Mouse (Mus musculus): Measurements from ENCODE around the gene Serinc2. TPM values are rescaled to one million over a fixed set of nuclear protein-coding genes. Genes with fewer than 3 reads are reported as not detected.

Gene Serinc2
- polyA plus RNA-seq, 1 experiment from 2014 or later: not detected

DNA sequence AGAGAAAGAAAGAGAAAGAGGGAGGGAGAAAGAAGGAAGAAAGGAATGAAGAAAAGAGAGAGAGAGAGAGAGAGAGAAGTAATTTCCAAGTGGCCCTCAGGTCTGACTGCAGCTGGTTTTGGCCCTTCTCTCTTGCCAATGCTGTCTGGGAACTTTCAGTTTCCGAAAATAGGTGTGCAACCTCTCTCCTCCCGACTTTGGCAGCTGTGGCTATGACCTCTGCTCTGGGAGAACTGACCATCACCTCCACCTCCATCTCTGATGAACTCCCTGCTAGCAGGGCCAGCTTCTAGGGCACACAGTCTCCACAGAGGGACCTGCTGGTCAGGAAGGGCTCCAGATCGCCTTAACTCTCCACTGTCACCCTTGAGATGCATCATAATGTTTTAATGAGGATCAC, 7.5 kb upstream of the Serinc2 start:
- no peak overlapping the region for H3K4me3 ChIP-seq (ENCODE audit: inconsistent target)
- no peaks in the 10 kb centered on the region for H3K79me2 ChIP-seq (ENCODE audit: inconsistent target)
- H3K27ac ChIP-seq: no peak overlapping the region
- H3K36me3 ChIP-seq (ENCODE audit: inconsistent target): no peaks in the 10 kb centered on the region
- 55% methylated on average over 3 of the region's 3 CpGs for WGBS (ENCODE audit: missing documents)

GRCm38 (mm10) chr4:130283826-130284225, 4.8 kb upstream of the Serinc2 start:
- Histone ChIP-seq H3K36me3 (ENCODE audit: inconsistent target) (no peaks in the 10 kb centered on the region), H3K4me3 (ENCODE audit: inconsistent target) (no peak overlapping the region), H3K79me2 (ENCODE audit: inconsistent target) (no peaks in the 10 kb centered on the region), H3K27ac (no peak overlapping the region)
- WGBS (ENCODE audit: missing documents): 0% methylated on average over 9 of the region's 9 CpGs

GRCm38 (mm10) chr4:130282856-130283255, 3.9 kb upstream of the Serinc2 start:
- 81% methylated on average over 5 of the region's 5 CpGs for WGBS (ENCODE audit: missing documents)
- no peaks in the 10 kb centered on the region for H3K79me2 ChIP-seq (ENCODE audit: inconsistent target)
- no peaks in the 10 kb centered on the region for H3K36me3 ChIP-seq (ENCODE audit: inconsistent target)
- no peak overlapping the region for H3K4me3 ChIP-seq (ENCODE audit: inconsistent target)
- no peak overlapping the region for H3K27ac ChIP-seq

- Histone ChIP-seq H3K4me3 (ENCODE audit: inconsistent target) (no peak overlapping the region), H3K79me2 (ENCODE audit: inconsistent target) (no peaks in the 10 kb centered on the region), H3K27ac (no peak overlapping the region), H3K36me3 (ENCODE audit: inconsistent target) (no peaks in the 10 kb centered on the region)
- WGBS (ENCODE audit: missing documents): 19% methylated on average over 6 of the region's 7 CpGs
These were observed 2.3 kb downstream of the Serinc2 start for GRCm38 (mm10) chr4:130276573-130277176.

DNA sequence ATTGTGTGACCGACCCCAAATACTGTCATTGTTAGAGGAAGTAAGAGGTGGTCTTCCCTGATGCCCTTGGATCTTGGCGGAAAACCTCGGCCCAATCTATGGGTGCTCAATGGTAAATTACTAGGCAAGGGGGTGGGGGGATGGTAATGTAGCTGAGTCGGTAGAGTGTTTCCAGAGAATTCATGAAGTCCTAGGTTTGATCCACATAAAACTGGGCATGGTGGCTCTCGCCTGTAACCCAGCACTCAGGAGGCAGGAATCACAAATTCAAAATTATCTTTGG, 3.2 kb downstream of the Serinc2 start:
- WGBS (ENCODE audit: missing documents): 65% methylated on average over 5 of the region's 5 CpGs

GRCm38 (mm10) chr4:130275016-130275822, 3.8 kb downstream of the Serinc2 start:
- Histone ChIP-seq H3K4me3 (ENCODE audit: inconsistent target) (no peak overlapping the region), H3K36me3 (ENCODE audit: inconsistent target) (no peaks in the 10 kb centered on the region), H3K79me2 (ENCODE audit: inconsistent target) (no peaks in the 10 kb centered on the region), H3K27ac (no peak overlapping the region)
- 5% methylated on average over 57 of the region's 62 CpGs for WGBS (ENCODE audit: missing documents)

More for the DNA sequence above, 3.2 kb downstream of the Serinc2 start:
- Histone ChIP-seq H3K79me2 (ENCODE audit: inconsistent target) (no peaks in the 10 kb centered on the region), H3K4me3 (ENCODE audit: inconsistent target) (no peak overlapping the region), H3K36me3 (ENCODE audit: inconsistent target) (no peaks in the 10 kb centered on the region), H3K27ac (no peak overlapping the region)

DNA sequence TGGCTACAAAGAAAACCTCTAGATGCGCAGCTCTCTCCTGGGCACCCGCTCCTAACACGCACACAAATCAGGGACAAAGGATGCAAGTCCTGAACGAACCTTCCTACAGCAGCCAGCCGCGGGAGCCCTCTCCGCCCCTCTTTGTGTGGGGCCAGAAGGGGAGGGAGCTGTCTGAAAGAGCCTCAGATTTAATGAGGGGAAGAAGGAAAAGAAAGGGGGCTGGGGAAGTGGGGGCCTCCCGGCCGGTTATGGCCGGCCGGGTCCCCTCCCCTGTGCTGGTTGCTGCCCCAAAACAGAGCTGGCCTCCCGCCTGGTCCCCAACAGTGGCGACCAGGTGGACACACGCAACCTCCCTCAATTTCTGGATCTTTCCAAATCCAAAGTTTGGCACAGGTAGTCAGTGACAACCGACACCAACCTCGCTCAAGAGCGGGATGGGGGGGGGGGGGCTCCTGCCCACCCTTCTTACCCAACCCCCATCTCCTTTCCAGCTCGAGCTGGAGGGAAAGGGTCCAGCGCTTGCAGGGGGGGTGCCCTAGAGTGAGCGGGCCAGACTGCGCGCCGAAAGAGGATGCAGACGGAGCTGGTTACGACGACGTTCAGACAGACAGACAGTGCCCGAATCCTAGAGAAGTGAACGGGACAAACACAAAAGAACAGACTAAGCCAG, 4.5 kb downstream of the Serinc2 start:
- no peak overlapping the region for H3K4me3 ChIP-seq (ENCODE audit: inconsistent target)
- no peaks in the 10 kb centered on the region for H3K79me2 ChIP-seq (ENCODE audit: inconsistent target)
- 5% methylated on average over 26 of the region's 29 CpGs for WGBS (ENCODE audit: missing documents)
- no peak overlapping the region for H3K27ac ChIP-seq
- no peaks in the 10 kb centered on the region for H3K36me3 ChIP-seq (ENCODE audit: inconsistent target)

GRCm38 (mm10) chr4:130273698-130274345, 5.2 kb downstream of the Serinc2 start:
- H3K27ac ChIP-seq: no peak overlapping the region
- no peaks in the 10 kb centered on the region for H3K36me3 ChIP-seq (ENCODE audit: inconsistent target)
- no peaks in the 10 kb centered on the region for H3K79me2 ChIP-seq (ENCODE audit: inconsistent target)
- 20% methylated on average over 10 of the region's 12 CpGs for WGBS (ENCODE audit: missing documents)
- no peak overlapping the region for H3K4me3 ChIP-seq (ENCODE audit: inconsistent target)

DNA sequence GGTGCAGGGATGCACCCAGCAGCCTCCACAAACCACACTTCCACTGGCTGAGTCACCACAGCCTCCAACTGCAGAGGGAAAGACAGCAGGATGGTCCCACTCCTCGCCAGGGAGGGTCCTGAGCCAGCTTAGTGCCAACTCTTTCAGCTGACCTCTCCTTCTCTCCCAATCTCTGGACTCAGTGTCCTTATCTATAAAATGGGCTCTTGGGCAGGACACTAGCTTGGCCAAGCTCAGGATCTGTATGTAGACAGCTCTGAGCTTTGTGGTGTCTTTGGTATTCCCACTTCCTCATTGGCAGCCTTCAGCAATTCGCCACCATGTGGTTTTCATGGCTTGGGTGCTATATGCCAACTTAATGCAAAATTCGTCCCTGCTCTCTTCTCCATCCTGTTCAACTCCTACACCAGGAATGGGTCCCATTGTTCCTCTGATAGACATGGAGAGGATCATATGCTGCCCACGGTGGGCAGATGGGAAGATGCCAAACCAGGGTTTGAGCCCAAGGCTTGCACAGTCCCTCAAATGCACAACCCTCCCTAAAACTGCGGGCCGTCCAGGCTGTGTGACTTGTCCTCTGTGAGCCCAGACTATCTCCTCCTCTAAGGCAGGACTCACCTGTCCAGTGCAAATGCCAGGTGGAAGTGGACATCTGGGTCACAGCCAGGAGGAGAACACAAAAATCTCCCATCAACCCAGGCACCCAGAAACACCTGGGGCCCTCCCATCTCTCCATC, 8.2 kb downstream of the Serinc2 start:
- Histone ChIP-seq H3K27ac (no peak overlapping the region), H3K36me3 (ENCODE audit: inconsistent target) (no peaks in the 10 kb centered on the region), H3K79me2 (ENCODE audit: inconsistent target) (no peaks in the 10 kb centered on the region), H3K4me3 (ENCODE audit: inconsistent target) (no peak overlapping the region)
- WGBS (ENCODE audit: missing documents): 48% methylated on average over 6 of the region's 6 CpGs

DNA sequence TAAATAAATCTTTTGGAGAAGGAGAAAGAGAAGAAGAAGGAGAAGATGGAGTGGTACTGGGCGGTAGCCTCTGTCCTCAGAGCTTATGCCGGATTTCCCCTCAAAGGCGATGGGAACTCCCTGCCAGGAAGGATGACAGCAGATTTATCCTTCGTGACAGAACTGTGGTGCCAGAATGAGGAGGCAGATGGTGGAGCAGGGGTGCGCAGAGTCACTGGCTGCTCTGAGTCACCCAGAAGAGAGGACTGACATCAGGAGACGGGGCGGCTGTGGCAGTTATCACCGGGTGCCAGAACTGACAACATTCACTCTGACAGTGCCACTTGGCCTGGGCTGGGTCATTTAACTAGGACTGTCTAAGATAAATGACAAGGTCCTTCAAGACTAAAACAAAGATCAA, 8.9 kb downstream of the Serinc2 start:
- H3K36me3 ChIP-seq (ENCODE audit: inconsistent target): no peaks in the 10 kb centered on the region
- WGBS (ENCODE audit: missing documents): 78% methylated on average over 8 of the region's 8 CpGs
- no peaks in the 10 kb centered on the region for H3K79me2 ChIP-seq (ENCODE audit: inconsistent target)
- H3K4me3 ChIP-seq (ENCODE audit: inconsistent target): no peak overlapping the region
- no peak overlapping the region for H3K27ac ChIP-seq

- 89% methylated on average over 10 of the region's 10 CpGs for WGBS (ENCODE audit: missing documents)
- no peaks in the 10 kb centered on the region for H3K36me3 ChIP-seq (ENCODE audit: inconsistent target)
- no peak overlapping the region for H3K4me3 ChIP-seq (ENCODE audit: inconsistent target)
- no peaks in the 10 kb centered on the region for H3K79me2 ChIP-seq (ENCODE audit: inconsistent target)
- H3K27ac ChIP-seq: no peak overlapping the region
These were observed 10.3 kb downstream of the Serinc2 start for GRCm38 (mm10) chr4:130268736-130269135.

GRCm38 (mm10) chr4:130267069-130267468, 11.9 kb downstream of the Serinc2 start:
- H3K79me2 ChIP-seq (ENCODE audit: inconsistent target): no peaks in the 10 kb centered on the region
- H3K4me3 ChIP-seq (ENCODE audit: inconsistent target): no peak overlapping the region
- no peaks in the 10 kb centered on the region for H3K36me3 ChIP-seq (ENCODE audit: inconsistent target)
- WGBS (ENCODE audit: missing documents): 93% methylated on average over 7 of the region's 7 CpGs
- no peak overlapping the region for H3K27ac ChIP-seq

- no peak overlapping the region for H3K27ac ChIP-seq
- WGBS (ENCODE audit: missing documents): 45% methylated on average over 9 of the region's 9 CpGs
- H3K4me3 ChIP-seq (ENCODE audit: inconsistent target): no peak overlapping the region
These were observed 12.4 kb downstream of the Serinc2 start for GRCm38 (mm10) chr4:130266601-130267000.

DNA sequence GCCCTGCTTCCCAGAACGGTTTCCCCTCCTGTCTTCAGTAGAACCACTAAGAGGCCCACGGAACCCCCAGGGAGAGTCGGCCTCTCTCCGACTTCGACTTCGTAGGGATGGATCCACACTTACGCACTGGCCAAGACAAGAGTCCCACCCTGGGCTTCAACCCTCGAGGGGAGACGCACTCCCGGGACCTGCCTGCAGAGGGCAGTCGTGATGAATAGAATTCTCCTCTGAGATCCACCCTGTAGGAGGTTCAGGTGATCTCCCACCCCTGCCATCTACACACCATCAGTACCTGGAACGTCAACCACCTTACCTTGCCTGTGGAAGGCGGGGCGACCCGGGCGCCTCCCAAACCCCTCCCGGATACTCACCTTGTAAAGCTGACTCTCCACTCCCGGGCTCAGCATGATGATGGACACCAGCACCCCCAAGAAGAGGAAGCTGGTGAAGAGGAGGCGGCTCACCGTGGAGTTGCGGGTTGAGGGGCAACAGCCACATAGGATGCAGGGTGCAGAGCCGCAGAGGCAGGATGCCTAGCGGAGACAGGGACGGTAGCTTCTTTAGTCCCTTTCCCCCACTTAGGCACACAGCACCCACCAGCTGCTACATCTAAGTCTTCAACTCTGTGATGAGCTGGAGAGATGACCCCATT, 14.2 kb downstream of the Serinc2 start:
- WGBS (ENCODE audit: missing documents): 5% methylated on average over 24 of the region's 24 CpGs
- Histone ChIP-seq H3K4me3 (ENCODE audit: inconsistent target) (no peak overlapping the region), H3K27ac (no peak overlapping the region), H3K36me3 (ENCODE audit: inconsistent target) (no peaks in the 10 kb centered on the region), H3K79me2 (ENCODE audit: inconsistent target) (no peaks in the 10 kb centered on the region)

More at GRCm38 (mm10) chr4:130266601-130267000, 12.4 kb downstream of the Serinc2 start:
- no peaks in the 10 kb centered on the region for H3K36me3 ChIP-seq (ENCODE audit: inconsistent target)
- H3K79me2 ChIP-seq (ENCODE audit: inconsistent target): no peaks in the 10 kb centered on the region
